Mouse (Mus musculus): Measurements from ENCODE around the gene Krtap5-2. TPM values are rescaled to one million over a fixed set of nuclear protein-coding genes. Genes with fewer than 3 reads are reported as not detected.
"Not testable (repeated sequence)": the region's sequence is repeated elsewhere in the genome, so short reads cannot be mapped to it uniquely, and the experiment has no call there.

Krtap5-2 gene
- polyA plus RNA-seq, 1 experiment = not detected

DNA sequence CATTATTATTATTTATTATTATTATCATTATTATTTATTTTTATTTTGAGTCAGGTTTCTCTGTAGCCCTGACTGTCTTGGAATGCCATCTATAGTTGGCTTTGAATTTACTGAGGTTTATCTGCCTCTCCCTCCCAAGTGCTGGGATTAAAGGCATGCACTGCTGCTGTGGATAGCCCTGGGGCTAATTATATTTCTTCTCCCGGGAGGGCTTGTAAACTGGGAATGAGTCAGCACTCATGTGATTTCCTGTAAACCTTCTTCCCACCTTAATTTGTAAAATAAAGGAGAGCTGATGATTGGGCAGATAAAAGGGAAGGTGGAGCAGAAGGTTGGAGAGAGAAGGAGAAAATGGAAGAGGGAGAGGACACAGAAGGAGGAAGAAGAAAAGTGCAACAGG is 35.1 kb downstream of the Krtap5-2 start:
- Histone ChIP-seq H3K4me1 (peaks cover 11% of the 10 kb centered on the region), H3K4me3 (replicated peaks) (no peak overlapping the region), H3K27me3 (replicated peaks) (peaks cover 36% of the 10 kb centered on the region), H3K9me3 (peaks cover 11% of the 10 kb centered on the region), H3K36me3 (replicated peaks; ENCODE audit: low read length) (no peaks in the 10 kb centered on the region)
- TF ChIP-seq GATA1 (IDR thresholded peaks at IDR 0.05; ENCODE audit: borderline replicate concordance, low read length) (no peak), FLI1 (IDR thresholded peaks at IDR 0.05; ENCODE audit: low read length) (no peak)

DNA sequence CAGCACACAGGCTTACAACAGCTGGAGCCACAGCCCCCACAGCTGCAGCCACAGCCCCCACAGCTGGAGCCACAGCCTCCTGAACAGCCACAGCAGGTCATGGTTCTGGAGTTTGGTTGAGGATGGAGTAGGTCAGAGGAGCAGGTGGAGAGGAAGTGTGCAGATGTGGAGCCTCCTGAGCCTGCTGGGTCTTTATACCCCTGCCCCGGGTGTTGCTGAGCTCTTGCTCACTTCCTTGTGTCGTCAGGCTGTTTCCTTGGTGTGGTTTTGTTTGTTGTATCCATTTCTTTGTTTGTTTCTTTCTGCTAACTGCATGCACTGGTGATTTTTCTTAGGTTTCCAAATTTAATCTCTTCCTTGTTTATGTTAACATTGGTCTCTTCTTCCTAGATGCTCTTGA is 39.9 kb downstream of the Krtap5-2 start, which contains the start of gene Gm39115:
TSS of gene Gm39115 (minus strand) at position 101 of the 400 bp plus-strand sequence.
- not testable (repeated sequence) for H3K9me3 ChIP-seq; H3K4me3 ChIP-seq (replicated peaks); H3K4me1 ChIP-seq; H3K36me3 ChIP-seq (replicated peaks; ENCODE audit: low read length)
- H3K27me3 ChIP-seq (replicated peaks) = peaks cover 34% of the 10 kb centered on the region

DNA sequence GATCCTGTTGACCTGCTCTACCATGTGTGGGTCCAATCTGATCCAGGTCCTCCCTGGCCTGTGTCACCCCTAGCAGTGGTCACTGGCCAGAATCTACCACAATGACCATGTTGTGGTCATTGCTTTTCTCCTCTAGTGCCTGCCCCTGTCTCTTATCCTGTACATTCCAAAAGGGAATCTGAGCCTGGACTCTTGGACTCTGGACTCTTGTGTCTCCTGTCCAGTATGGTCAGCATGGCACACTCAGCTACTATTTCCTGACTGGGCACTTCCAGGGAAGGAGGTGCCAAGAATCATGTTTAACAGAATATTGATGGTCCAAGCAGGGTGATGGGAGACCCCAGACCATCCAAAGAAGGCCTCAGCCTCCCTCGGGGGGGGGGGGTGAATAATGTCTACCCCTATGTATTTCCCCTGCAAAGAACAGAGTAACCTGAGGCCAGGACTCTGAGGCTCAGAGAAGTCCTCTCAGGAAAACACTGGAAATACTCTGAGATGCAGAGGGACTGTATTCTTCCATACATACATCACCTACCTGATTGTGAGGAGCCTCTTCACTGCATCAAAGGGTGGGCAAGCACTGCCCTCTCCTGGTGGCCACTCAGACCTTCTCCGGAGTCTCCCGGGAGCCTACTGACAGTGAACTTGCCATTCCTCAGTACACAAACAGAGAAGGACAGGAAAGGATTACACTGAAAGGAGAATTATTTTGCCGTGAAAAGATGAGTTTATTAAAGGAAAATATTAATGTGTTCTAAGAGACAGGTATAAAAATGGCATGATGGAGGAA is 41.4 kb downstream of the Krtap5-2 start:
- TF ChIP-seq GATA1 (IDR thresholded peaks at IDR 0.05; ENCODE audit: borderline replicate concordance, low read length) (no peak), FLI1 (IDR thresholded peaks at IDR 0.05; ENCODE audit: low read length) (no peak)
- H3K27me3 ChIP-seq (replicated peaks) = peaks cover 44% of the 10 kb centered on the region
- no peak overlapping the region for H3K4me3 ChIP-seq (replicated peaks)
- no peaks in the 10 kb centered on the region for H3K9me3 ChIP-seq
- no peaks in the 10 kb centered on the region for H3K4me1 ChIP-seq
- H3K36me3 ChIP-seq (replicated peaks; ENCODE audit: low read length) = no peaks in the 10 kb centered on the region

DNA sequence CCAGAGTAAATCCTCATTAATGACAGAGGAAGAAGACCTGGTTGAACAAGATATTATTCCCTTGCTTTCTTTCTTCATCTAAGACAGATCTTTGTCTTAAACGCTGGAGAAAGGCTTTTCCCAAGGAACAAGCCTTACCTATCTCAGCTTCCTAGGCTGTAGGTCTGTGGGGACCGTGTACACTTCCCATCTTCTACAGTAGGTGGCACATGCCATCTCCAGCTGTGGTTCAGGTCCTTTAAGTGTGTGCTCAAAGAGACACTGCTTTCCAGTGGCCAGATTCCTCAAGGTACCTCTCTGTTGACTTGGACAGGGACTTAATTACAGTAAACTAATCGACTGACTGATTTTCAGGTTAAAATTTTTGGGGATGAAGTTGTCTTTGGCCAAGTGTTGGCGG is 47.0 kb downstream of the Krtap5-2 start:
- H3K4me3 ChIP-seq (replicated peaks) = no peak overlapping the region
- TF ChIP-seq GATA1 (IDR thresholded peaks at IDR 0.05; ENCODE audit: borderline replicate concordance, low read length) (no peak), FLI1 (IDR thresholded peaks at IDR 0.05; ENCODE audit: low read length) (no peak)
- H3K9me3 ChIP-seq = no peaks in the 10 kb centered on the region
- no peaks in the 10 kb centered on the region for H3K36me3 ChIP-seq (replicated peaks; ENCODE audit: low read length)
- peaks cover 67% of the 10 kb centered on the region for H3K27me3 ChIP-seq (replicated peaks)
- no peaks in the 10 kb centered on the region for H3K4me1 ChIP-seq

Other genes with a start within 250 kb of the Krtap5-2 start
- not detected in 2 replicates for gene Brsk2, start 226.3 kb downstream of the Krtap5-2 start, polyA plus RNA-seq (2012; ENCODE audit: insufficient read depth, low replicate concordance)
- 69.4 and 73.5 TPM in 2 replicates for gene Mob2, start 114.9 kb downstream of the Krtap5-2 start, polyA plus RNA-seq (2012; ENCODE audit: insufficient read depth, low replicate concordance)
- 0.07 and 3.6 TPM in 2 replicates for gene Dusp8, start 80.2 kb downstream of the Krtap5-2 start, polyA plus RNA-seq (2012; ENCODE audit: insufficient read depth, low replicate concordance)
- gene Gm45618, start 55.3 kb downstream of the Krtap5-2 start, polyA plus RNA-seq (2012; ENCODE audit: insufficient read depth, low replicate concordance) = not detected in 2 replicates
- not detected in 2 replicates for gene Gm39115, start 40.0 kb downstream of the Krtap5-2 start, polyA plus RNA-seq (2012; ENCODE audit: insufficient read depth, low replicate concordance)
- gene Gm45337, start 31.4 kb downstream of the Krtap5-2 start, polyA plus RNA-seq (2012; ENCODE audit: insufficient read depth, low replicate concordance) = not detected in 2 replicates
- not detected in 2 replicates for gene Gm29735, start 18.9 kb downstream of the Krtap5-2 start, polyA plus RNA-seq (2012; ENCODE audit: insufficient read depth, low replicate concordance)
- gene Gm4553, start 10.3 kb downstream of the Krtap5-2 start, polyA plus RNA-seq (2012; ENCODE audit: insufficient read depth, low replicate concordance) = not detected in 2 replicates
- not detected in 2 replicates for gene Gm10153, start 14.4 kb upstream of the Krtap5-2 start, polyA plus RNA-seq (2012; ENCODE audit: insufficient read depth, low replicate concordance)
- gene Krtap5-3, start 25.4 kb upstream of the Krtap5-2 start, polyA plus RNA-seq (2012; ENCODE audit: insufficient read depth, low replicate concordance) = not detected in 2 replicates
- not detected in 2 replicates for gene Gm7579, start 35.9 kb upstream of the Krtap5-2 start, polyA plus RNA-seq (2012; ENCODE audit: insufficient read depth, low replicate concordance)
- not detected in 2 replicates for gene Krtap5-5, start 54.0 kb upstream of the Krtap5-2 start, polyA plus RNA-seq (2012; ENCODE audit: insufficient read depth, low replicate concordance)
- not detected in 2 replicates for gene Gm40460, start 65.1 kb upstream of the Krtap5-2 start, polyA plus RNA-seq (2012; ENCODE audit: insufficient read depth, low replicate concordance)
- not detected in 2 replicates for gene Gm2431, start 82.3 kb upstream of the Krtap5-2 start, polyA plus RNA-seq (2012; ENCODE audit: insufficient read depth, low replicate concordance)
- gene Gm4559, start 98.4 kb upstream of the Krtap5-2 start, polyA plus RNA-seq (2012; ENCODE audit: insufficient read depth, low replicate concordance) = not detected in 2 replicates
- gene Krtap5-1, start 121.1 kb upstream of the Krtap5-2 start, polyA plus RNA-seq (2012; ENCODE audit: insufficient read depth, low replicate concordance) = not detected in 2 replicates
- not detected in 2 replicates for gene Krtap5-4, start 127.5 kb upstream of the Krtap5-2 start, polyA plus RNA-seq (2012; ENCODE audit: insufficient read depth, low replicate concordance)
- 3.4 and 19.5 TPM in 2 replicates for gene Ifitm10, start 197.7 kb upstream of the Krtap5-2 start, polyA plus RNA-seq (2012; ENCODE audit: insufficient read depth, low replicate concordance)
- 14.0 and 303 TPM in 2 replicates for gene Gm49369, start 206.7 kb upstream of the Krtap5-2 start, polyA plus RNA-seq (2012; ENCODE audit: insufficient read depth, low replicate concordance)
- gene Ctsd, start 212.0 kb upstream of the Krtap5-2 start, polyA plus RNA-seq (2012; ENCODE audit: insufficient read depth, low replicate concordance) = 432 and 816 TPM in 2 replicates

Data from megakaryocyte, embryonic 14.5 days (primary cell).